Mouse (Mus musculus): ENCODE results near the gene Begain. TPM values are rescaled to one million over a fixed set of nuclear protein-coding genes. Genes with fewer than 3 reads are reported as not detected.

Gene Begain
- total and polyA plus RNA-seq, 2 experiments from 2014 or later: 31.8 to 78.2 TPM

DNA sequence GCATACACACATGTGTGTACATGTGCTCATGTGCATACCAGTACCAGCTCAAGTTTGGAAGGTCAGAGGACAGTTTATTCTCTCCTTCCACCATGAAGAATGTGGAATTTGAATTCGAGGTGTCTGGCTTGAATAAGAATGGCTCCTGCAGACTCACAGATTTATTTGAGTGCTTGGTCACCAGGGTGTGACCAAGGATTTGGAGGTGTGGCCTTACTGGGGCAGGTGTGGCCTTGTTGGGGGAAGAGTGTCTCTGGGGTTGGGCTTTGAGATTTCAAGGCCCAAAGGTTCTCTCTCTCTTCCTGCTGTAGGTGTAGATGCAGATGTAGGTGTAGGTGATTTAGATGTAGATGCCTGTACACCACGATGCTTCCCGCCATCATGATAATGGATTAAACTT is 15.5 kb upstream of the Begain start:
- DNase-seq (ENCODE audit: low spot score) (no peak), ATAC-seq (ENCODE audit: low FRiP score) (no peak)
- H3K4me2 ChIP-seq (ENCODE audit: low read depth, low read length, poor library complexity, severe bottlenecking): no peak overlapping the region
- H3K27ac ChIP-seq (ENCODE audit: low read depth, low read length): no peak overlapping the region
- no peaks in the 10 kb centered on the region for H3K4me1 ChIP-seq (ENCODE audit: insufficient read depth, low read length)
- H3K27me3 ChIP-seq (ENCODE audit: insufficient read depth, low read length): no peaks in the 10 kb centered on the region
- no peak for TF ChIP-seq CTCF (IDR thresholded peaks at IDR 0.05)
- H3K36me3 ChIP-seq (ENCODE audit: insufficient read depth, low read length): no peaks in the 10 kb centered on the region
- no peak overlapping the region for H3K9ac ChIP-seq (replicated peaks; ENCODE audit: low read length, poor library complexity, severe bottlenecking)
- 80% methylated on average over 3 of the region's 3 CpGs for WGBS
- H3K4me3 ChIP-seq (ENCODE audit: low read depth, low read length): no peak overlapping the region
- H3K9me3 ChIP-seq (ENCODE audit: low read length): no peaks in the 10 kb centered on the region

DNA sequence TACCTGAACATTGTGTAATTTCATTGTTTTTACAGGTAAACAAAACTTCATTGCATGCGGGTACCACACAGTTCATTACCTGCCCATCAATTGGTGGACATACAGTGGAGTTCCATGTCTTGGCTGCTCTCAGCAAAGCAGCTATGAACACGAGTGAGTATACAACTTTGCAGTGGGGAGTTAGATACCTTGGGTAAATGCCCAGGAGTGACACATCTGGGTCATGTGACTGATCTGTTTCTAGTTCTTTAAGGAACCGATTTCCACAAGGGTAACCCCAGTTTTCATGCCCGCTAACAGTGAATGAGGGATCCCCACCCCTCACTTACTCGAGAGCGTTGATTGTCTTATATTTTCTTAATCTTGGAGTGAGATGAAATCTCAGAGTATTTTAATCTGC is 9.0 kb upstream of the Begain start:
- no peak for TF ChIP-seq CTCF (IDR thresholded peaks at IDR 0.05)
- H3K4me3 ChIP-seq (ENCODE audit: low read depth, low read length): no peak overlapping the region
- no peaks in the 10 kb centered on the region for H3K9me3 ChIP-seq (ENCODE audit: low read length)
- no peaks in the 10 kb centered on the region for H3K4me1 ChIP-seq (ENCODE audit: insufficient read depth, low read length)
- no peak overlapping the region for H3K27ac ChIP-seq (ENCODE audit: low read depth, low read length)
- no peak overlapping the region for H3K4me2 ChIP-seq (ENCODE audit: low read depth, low read length, poor library complexity, severe bottlenecking)
- DNase-seq (ENCODE audit: low spot score): no peak
- no peak overlapping the region for H3K9ac ChIP-seq (replicated peaks; ENCODE audit: low read length, poor library complexity, severe bottlenecking)
- no peaks in the 10 kb centered on the region for H3K27me3 ChIP-seq (ENCODE audit: insufficient read depth, low read length)
- 84% methylated on average over 6 of the region's 6 CpGs for WGBS
- ATAC-seq (ENCODE audit: low FRiP score): no peak
- H3K36me3 ChIP-seq (ENCODE audit: insufficient read depth, low read length): no peaks in the 10 kb centered on the region

DNA sequence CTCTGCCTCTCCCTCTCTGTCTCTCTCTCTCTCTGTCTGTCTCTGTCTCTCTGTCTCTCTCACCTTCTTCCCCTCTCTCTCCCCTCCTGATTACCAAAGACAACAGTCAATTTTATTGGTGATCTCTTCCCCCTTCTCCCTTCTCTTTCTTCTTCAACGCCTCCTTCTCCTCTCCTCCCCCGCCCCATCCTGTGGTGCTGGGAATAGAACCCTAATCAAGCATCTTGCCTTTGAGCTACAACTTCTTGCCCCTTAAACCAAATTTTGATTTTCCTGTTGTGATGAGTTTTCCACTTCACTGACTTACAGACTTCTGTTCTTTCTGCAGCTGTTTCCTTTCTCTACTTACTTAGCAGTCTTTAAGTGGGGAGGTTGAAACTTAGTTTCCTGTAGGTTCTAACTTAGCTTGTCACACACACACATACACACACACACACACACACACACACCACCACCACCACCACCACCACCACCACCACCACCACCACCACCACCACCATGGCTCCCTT is 6.8 kb upstream of the Begain start:
- no peaks in the 10 kb centered on the region for H3K4me1 ChIP-seq (ENCODE audit: insufficient read depth, low read length)
- H3K9ac ChIP-seq (replicated peaks; ENCODE audit: low read length, poor library complexity, severe bottlenecking): no peak overlapping the region
- no peak overlapping the region for H3K4me2 ChIP-seq (ENCODE audit: low read depth, low read length, poor library complexity, severe bottlenecking)
- ATAC-seq (ENCODE audit: low FRiP score) (no peak), DNase-seq (ENCODE audit: low spot score) (no peak)
- TF ChIP-seq CTCF (IDR thresholded peaks at IDR 0.05): no peak
- H3K4me3 ChIP-seq (ENCODE audit: low read depth, low read length): no peak overlapping the region
- no peaks in the 10 kb centered on the region; the same call in 1 of the 2 replicates for H3K27me3 ChIP-seq (ENCODE audit: insufficient read depth, low read length)
- 84% methylated on average over 2 of the region's 2 CpGs for WGBS
- no peak overlapping the region for H3K27ac ChIP-seq (ENCODE audit: low read depth, low read length)
- H3K9me3 ChIP-seq (ENCODE audit: low read length): no peaks in the 10 kb centered on the region
- H3K36me3 ChIP-seq (ENCODE audit: insufficient read depth, low read length): no peaks in the 10 kb centered on the region

DNA sequence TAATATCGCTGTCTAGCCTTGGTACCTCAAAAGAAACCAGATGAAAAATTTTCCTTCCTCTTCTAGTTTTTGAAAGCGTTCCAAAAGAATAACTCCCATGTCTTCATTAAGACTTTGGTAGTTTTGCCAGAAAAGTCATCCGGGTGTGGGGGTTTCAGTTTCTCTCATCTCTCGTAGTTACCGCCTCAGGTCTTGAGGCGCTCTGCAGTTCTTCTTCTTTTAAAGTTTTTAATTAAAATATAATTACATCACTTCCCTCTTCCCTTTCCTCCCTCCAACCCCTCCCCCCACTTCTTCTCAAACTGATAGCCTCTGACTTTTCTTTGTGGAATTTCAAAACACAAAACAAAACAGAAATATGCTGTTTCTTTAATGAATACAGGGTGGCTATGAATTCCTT is 6.1 kb upstream of the Begain start:
- no peak for TF ChIP-seq CTCF (IDR thresholded peaks at IDR 0.05)
- Histone ChIP-seq H3K9me3 (ENCODE audit: low read length) (no peaks in the 10 kb centered on the region), H3K27ac (ENCODE audit: low read depth, low read length) (no peak overlapping the region), H3K4me3 (ENCODE audit: low read depth, low read length) (no peak overlapping the region), H3K27me3 (ENCODE audit: insufficient read depth, low read length) (no peaks in the 10 kb centered on the region; the same call in 1 of the 2 replicates), H3K9ac (replicated peaks; ENCODE audit: low read length, poor library complexity, severe bottlenecking) (no peak overlapping the region), H3K4me2 (ENCODE audit: low read depth, low read length, poor library complexity, severe bottlenecking) (no peak overlapping the region), H3K36me3 (ENCODE audit: insufficient read depth, low read length) (no peaks in the 10 kb centered on the region), H3K4me1 (ENCODE audit: insufficient read depth, low read length) (no peaks in the 10 kb centered on the region)
- 76% methylated on average over 6 of the region's 6 CpGs for WGBS
- DNase-seq (ENCODE audit: low spot score) (no peak), ATAC-seq (ENCODE audit: low FRiP score) (no peak)

DNA sequence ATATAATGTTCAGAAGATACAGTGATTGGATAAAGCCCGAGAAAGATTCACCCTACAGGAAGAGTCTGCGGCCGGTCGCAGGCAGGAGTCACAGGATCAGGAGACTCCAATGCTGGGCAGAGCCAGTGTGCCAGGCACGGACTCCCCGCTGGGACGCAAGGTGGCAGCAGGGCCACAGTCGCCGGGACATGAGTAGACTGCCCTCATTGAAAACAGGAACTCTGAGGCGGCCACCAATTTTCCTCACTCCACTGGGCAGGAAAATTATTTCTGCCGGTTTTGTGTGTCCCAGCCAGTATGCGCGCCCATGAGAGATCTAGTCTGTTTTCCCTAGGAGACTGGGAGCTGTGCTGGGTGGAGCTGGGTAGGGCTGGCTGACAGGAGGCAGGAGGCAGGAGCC is 3.2 kb upstream of the Begain start:
- peak; percentile 30 for DNase-seq (ENCODE audit: low spot score)
- TF ChIP-seq CTCF (IDR thresholded peaks at IDR 0.05): peak; percentile 25; the same call in 1 of the 2 replicates
- no peak for ATAC-seq (ENCODE audit: low FRiP score)

DNA sequence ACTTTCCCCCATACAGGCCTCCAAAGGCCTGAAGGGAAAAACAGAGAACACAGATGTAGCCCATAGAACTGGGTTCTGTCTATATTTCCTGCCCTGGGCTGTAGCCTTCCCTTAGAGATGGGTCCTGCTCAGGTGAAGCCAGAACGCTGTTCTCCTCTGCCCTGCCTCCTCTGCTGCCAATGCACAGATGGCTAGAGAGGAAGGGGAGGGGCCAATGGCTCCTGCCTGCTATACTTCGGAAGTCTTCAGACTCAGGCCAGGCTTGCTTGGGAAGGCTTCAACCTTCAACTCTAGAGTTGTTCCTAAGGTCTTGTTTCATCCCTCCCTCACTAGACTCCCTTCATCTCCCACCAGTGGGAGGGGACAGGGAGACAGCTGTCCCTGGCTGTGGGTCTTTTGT is 1.7 kb upstream of the Begain start:
- DNase-seq (ENCODE audit: low spot score) (no peak), ATAC-seq (ENCODE audit: low FRiP score) (no peak)
- no peak overlapping the region for H3K4me3 ChIP-seq (ENCODE audit: low read depth, low read length)
- 69% methylated on average over 2 of the region's 2 CpGs for WGBS
- H3K27me3 ChIP-seq (ENCODE audit: insufficient read depth, low read length): no peaks in the 10 kb centered on the region; the same call in 1 of the 2 replicates
- no peak overlapping the region for H3K27ac ChIP-seq (ENCODE audit: low read depth, low read length)
- H3K4me1 ChIP-seq (ENCODE audit: insufficient read depth, low read length): peaks cover 15% of the 10 kb centered on the region; the same call in 1 of the 2 replicates
- TF ChIP-seq CTCF (IDR thresholded peaks at IDR 0.05): no peak
- no peak overlapping the region for H3K4me2 ChIP-seq (ENCODE audit: low read depth, low read length, poor library complexity, severe bottlenecking)
- no peak overlapping the region for H3K9ac ChIP-seq (replicated peaks; ENCODE audit: low read length, poor library complexity, severe bottlenecking)
- no peaks in the 10 kb centered on the region for H3K9me3 ChIP-seq (ENCODE audit: low read length)
- H3K36me3 ChIP-seq (ENCODE audit: insufficient read depth, low read length): no peaks in the 10 kb centered on the region

More for the DNA sequence above, 3.2 kb upstream of the Begain start:
- Histone ChIP-seq H3K27ac (ENCODE audit: low read depth, low read length) (no peak overlapping the region), H3K4me2 (ENCODE audit: low read depth, low read length, poor library complexity, severe bottlenecking) (no peak overlapping the region), H3K9ac (replicated peaks; ENCODE audit: low read length, poor library complexity, severe bottlenecking) (no peak overlapping the region), H3K9me3 (ENCODE audit: low read length) (no peaks in the 10 kb centered on the region), H3K27me3 (ENCODE audit: insufficient read depth, low read length) (no peaks in the 10 kb centered on the region; the same call in 1 of the 2 replicates), H3K4me3 (ENCODE audit: low read depth, low read length) (no peak overlapping the region), H3K36me3 (ENCODE audit: insufficient read depth, low read length) (no peaks in the 10 kb centered on the region), H3K4me1 (ENCODE audit: insufficient read depth, low read length) (peaks cover 15% of the 10 kb centered on the region; the same call in 1 of the 2 replicates)
- 89% methylated on average over 13 of the region's 13 CpGs for WGBS
